Mouse (Mus musculus): Measurements from ENCODE around the gene Snx13.

GRCm38 (mm10) chr12:35192426-35192769 lies 145.4 kb downstream of the Snx13 start:
- TF ChIP-seq ZC3H11A (IDR thresholded peaks at IDR 0.05; ENCODE audit: low read depth, low read length): no peak
- no peak for TF ChIP-seq CHD1 (IDR thresholded peaks at IDR 0.05; ENCODE audit: low read depth, low read length)
- TF ChIP-seq E2F4 (IDR thresholded peaks at IDR 0.05; ENCODE audit: borderline replicate concordance, low read depth, low read length): no peak
- TF ChIP-seq USF1 (IDR thresholded peaks at IDR 0.05; ENCODE audit: low read depth, low read length): no peak
- TF ChIP-seq TBP (IDR thresholded peaks at IDR 0.05; ENCODE audit: low read depth, low read length): no peak
- no peak for TF ChIP-seq CTCF (IDR thresholded peaks at IDR 0.05 in 2 of 3, conservative IDR thresholded peaks at IDR 0.05 in 1 of 3; ENCODE audit: control insufficient read depth in 1 of 3, insufficient read depth in 1 of 3, low read depth in 2 of 3, low read length in 3 of 3, poor library complexity in 1 of 3, severe bottlenecking in 1 of 3)
- TF ChIP-seq NRF1 (IDR thresholded peaks at IDR 0.05; ENCODE audit: insufficient read depth, low read depth, low read length, poor library complexity, severe bottlenecking): no peak
- no peak for TF ChIP-seq BHLHE40 (IDR thresholded peaks at IDR 0.05; ENCODE audit: borderline replicate concordance, low read depth, low read length)
- TF ChIP-seq RCOR1 (IDR thresholded peaks at IDR 0.05; ENCODE audit: low read depth, low read length): no peak
- TF ChIP-seq EP300 (IDR thresholded peaks at IDR 0.05; ENCODE audit: low read depth in 1 of 2, low read length in 2 of 2): no peak
- no peak for TF ChIP-seq POLR2A (IDR thresholded peaks at IDR 0.05; ENCODE audit: control insufficient read depth in 1 of 2, insufficient read depth in 1 of 2, low read depth in 1 of 2, low read length in 2 of 2, poor library complexity in 1 of 2)
- TF ChIP-seq MXI1 (IDR thresholded peaks at IDR 0.05; ENCODE audit: low read depth, low read length): no peak
- TF ChIP-seq ZKSCAN1 (IDR thresholded peaks at IDR 0.05; ENCODE audit: low read depth, low read length): no peak

Data from MEL (cell line).